Mouse (Mus musculus) cerebellum, postnatal 4 days (tissue): ENCODE measurements around the gene Slc12a8.

ENCODE experiments used
- DNase-seq, 2 experiments: peaks; one replicate each; pipeline ENCODE4 v3.0.0; 2022; ENCODE audit warnings: low spot score in 2 of 2, mixed read lengths in 1 of 2

Slc12a8 gene

DNA sequence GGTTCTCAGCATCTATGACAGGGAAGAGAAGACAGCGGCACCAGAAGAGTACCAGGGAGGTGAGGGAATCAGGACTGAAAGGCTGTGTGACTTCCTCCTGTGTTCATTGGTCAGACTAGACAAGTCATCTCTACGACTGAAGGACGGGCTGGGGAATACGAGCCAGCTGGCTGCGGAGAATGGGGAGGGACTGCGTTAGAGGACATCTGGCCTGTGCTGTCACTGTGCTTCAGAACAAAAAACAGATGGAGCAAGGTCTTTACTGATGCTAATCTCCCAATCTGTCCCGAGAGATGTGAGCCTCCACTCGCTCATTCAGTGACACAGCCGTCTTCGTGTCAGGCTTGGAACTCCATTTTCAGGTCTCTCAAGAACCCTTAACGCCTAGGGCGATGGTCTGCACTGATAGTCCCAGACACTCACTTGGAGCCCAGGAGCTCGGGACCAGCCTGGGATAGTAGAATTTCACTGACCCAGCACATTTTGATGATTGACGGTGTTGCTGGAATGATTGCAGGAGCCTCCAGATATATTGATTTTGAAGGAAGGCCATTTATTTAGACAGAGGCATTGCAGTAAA is 156.5 kb downstream of the Slc12a8 start:
- DNase-seq: peak in 1 of 2 experiments; percentile 51

DNA sequence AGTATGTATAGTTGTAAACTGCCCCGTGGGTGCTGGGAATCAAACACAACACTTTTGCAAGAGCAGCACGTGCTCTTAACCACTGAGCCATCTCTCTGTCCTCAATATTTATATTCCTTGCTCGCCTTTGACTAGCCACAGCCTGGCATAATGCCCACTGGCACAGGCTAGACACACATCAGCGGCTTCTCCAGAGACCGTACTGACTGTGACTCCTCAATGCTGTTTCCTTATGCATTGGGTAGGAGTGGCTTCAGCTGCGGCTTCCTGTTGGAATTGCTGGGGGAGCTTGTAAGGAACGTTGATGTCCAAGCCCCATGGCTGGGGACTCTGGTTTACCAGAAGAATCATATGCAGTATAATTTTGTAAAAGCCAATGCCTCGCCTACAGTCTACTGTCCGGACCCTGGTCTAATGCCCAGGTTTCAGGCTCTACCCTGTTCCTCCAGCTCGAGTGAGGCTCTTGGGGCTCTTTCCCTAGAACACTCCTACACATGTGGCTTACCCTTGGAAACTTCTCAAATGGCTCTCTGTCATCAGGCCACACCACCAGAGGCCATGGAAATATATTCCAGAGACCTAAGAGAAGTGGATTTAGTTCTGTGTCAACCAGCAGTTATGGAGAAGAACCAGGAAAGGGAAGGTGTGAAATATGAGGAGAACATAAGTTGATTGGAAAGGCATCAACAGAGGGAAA is 158.2 kb downstream of the Slc12a8 start:
- DNase-seq: no peak

DNA sequence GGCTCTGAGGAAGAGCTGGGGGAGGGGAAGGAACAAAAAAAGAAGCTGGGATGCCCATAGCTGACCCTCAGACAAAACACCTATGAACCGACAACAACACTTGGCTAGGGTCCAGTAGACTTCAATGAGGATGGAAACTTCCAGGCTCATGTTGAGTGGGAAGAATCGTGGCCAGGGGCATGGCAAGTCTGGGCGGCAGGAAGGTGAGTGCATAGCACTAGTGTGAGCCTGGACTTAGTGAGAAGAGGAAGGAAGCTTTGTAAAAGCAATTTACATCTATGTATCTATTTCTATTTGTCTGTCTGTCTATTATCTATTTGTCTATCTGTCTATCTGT is 158.7 kb downstream of the Slc12a8 start:
- no peak for DNase-seq

DNA sequence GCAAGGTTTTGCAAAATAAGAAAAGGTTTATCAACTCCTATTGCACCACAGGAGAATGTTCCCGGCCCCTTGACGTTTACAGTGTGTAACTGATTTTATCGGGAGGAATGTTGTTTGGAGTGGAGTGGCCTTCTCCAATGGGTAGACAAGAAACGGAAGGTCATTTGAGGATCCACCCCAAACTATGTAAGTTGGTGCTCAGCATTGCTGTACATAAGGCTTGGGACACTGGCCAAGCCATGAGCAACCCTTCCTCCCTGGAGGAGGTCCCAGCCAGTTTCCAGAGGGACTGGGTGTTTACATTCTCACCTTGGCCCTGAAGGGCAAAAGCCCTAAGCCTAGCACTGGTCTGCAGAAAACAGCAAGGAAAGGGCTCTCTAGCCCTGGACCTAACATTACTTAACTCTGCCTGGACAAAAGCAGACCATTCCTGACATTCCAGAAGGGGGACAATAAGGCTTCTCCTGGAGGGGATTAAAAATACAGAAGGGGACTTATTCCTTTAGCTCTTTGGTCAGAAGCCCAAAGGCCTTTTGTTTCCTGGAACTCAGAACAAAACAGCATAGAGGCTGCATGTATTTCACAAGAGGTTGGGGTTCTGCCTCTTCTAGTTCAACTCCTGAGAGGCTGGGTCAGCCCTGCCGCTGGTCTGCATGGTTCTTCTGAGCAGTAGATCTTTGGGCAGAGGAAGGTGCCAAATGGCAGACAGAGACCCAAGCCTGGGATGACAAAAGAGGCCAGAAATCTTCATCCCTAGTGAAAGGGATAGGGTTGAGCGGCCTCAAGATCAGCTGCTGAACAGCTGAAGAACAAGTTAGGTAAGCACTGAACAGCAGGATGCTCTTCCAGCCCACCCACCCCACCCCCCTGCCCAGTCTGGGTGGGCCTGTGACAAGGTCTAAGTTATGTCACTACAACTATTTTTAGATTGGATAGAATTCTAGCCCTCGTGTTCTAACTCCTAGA is 159.5 kb downstream of the Slc12a8 start:
- DNase-seq: no peak

DNA sequence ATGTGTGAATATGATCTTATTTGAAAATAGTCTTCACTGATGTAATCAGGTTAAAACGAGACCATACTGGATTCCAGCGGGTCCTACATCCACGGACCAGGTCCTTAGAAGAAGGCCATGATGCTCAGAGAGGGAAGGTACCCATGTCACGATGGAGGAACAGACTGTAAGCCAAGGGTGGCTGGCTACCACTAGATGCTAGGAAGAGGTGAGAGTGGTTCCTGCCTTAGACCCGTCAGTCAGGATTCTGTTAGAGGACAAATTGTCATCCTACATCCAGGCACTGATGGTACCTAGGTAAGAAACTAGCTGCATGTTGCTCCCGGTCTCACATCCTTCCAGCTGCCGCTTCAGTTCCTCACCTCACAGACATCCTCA is 160.2 kb downstream of the Slc12a8 start:
- no peak for DNase-seq

DNA sequence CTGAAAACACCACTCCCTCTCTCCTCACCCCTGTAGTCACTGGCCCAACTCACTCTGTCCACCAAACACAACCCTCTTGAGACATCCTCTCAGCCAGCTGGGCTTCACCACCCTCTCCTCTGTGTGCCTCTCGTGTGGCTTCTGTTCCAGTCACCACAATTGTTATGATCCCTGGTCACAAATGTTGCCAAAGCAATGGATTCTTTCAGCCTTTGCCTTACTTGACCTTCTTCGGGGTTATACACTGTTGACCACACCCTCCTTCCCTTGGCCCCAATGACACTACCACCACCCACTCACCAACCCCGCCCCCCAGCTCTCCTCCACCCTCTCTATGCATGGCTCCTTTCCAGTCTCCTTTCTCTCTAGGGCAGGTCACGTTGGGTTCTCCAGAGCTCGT is 160.8 kb downstream of the Slc12a8 start:
- no peak for DNase-seq

DNA sequence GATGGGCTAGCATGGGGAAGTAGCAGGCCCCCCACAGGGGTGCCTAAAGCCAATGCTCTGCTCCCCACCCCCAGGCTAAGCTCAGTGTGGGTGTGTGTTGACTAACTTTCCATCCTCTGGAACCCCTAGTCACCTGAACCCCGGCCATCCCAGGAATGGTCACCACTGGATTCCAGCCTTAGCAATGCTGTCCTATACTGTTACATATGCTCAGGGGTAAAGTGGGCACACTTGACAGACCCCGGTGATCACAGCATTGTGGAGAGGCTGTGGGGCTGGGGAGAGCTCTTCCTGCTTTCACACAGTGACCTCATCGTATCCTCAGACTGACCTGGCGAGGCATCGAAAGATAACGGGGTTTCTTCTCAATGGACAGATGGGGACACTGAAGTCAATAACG is 163.1 kb downstream of the Slc12a8 start:
- no peak for DNase-seq

DNA sequence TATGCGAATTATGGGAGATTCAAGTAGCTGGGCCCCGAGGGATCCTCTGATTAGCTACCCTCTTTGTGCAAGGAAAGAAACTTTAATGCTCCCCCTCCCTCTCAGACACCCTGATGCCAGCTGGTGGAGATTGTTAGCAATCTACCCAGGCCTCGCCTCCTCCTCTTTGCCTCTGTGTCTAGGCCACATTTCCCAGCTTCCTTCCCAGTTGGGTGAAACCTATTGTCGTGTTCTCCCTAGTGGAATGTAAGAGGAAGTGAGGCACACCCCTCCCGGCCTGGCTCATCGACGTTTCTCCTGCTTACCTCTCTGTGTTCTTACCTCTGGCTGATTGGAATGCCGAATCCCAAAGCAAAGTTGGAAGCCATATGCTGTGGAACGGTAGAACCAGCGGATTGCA is 163.7 kb downstream of the Slc12a8 start:
- DNase-seq: no peak

DNA sequence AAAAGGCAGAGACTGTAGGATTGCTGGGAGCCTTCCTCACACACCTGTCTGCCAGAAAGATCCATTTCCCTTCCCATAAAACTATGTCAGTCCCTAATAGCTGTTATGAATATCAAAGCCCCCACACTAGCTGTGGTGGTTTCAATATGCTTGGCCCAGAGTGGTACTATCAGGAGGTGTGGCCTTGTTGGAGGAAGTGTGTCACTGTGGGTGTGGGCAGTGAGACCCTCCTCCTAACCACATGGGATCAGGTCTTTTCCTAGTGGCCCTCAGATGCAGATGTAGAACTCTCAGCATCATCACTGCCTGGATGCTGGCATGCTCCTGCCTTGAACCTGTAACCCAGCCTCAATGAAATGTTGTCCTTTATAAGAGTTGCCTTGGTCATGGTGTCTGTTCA is 164.5 kb downstream of the Slc12a8 start:
- no peak for DNase-seq

DNA sequence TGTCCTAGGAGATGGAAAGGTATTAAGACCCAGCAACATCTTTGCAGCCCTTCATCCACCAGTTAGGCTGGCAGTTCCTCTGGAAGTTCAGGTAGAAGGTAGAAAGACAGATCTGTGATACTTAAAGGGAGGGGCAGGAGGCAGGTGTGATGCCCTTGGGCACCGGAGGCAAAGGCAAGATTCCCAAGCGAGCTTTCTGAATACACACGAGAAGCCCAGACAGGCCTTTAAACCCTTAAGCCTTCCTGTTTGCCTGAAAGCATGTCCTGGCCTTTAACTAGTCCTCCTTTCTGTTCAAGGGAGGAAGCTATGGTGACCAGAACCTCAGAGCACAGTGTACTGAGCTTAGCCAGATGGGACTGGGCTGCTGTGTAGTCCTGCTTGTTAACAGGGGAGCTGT is 165.5 kb downstream of the Slc12a8 start:
- DNase-seq: no peak

DNA sequence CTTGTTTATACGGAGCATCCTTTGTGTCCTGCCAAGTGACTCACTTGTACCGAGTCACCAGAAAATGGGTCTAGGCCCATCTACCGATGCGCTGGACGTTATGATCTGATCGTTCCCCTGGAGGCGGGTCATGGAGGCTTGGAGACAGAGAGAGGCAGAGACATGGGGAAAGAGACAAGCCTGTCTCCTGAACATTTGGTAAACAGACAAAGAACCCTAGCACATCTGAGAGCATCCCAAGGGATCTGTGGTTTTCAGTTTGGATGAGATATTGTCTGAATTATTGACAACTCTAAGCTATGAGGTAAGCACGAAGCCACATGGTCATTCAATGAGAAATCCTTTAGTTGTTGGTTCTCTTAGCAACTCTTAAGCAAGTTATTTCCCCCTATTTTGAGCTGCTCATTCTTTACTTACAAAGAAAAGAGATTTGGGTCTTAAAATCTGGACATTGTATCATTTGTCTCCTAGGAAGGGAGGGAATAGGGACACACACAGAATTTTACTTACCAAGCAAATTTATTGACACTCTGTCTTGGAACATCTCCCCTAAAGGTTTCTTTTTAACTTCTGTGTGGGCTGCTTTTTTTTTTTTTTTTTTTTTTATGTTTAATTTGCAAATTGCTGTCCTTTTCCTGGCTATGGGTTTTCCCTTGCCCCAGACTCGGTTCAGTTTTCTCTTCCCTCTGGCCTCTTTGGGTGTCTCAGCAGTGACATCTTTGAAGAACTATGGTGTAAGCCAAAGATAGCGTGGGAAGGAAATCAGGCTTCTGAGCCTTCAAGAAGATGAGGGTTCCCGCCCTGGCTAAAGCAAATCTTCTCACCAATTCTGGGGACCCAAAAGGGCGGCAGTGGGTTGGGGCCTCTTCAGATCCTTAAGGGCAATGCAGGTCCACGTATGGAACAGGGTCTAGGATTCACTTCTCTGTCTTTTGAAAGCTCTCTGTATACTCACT is 166.4 kb downstream of the Slc12a8 start:
- no peak for DNase-seq

DNA sequence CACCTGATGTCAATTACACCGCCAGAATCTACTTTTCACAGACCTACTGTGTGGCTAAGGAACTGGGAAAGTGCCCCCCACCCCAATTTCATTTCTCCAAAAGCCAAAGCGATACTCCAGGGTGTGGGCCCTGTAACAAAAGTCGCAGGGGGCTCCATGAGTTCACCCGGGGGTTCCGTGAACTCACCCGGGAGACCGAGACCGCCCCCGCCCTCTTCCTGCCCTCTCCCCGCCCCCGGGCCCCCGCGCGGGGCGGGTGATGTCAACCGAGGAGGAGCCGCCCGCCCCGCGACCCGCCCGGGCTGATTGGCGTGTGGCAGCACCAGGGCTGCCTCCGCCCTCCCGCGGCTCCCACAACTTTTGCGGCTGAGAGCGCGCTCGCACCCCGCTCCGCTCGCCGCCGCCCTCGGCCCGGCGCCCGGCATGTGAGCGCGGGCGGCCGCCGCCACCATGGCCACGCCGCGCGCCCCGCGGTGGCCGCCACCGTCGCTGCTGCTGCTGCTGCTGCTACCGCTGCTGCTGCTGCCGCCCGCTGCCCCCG is 167.1 kb downstream of the Slc12a8 start, which contains the start of gene Heg1:
Gene Heg1, plus strand, starts transcription at position 209 of the 541 bp plus-strand sequence.
- DNase-seq: peak; percentile 38 to 72

DNA sequence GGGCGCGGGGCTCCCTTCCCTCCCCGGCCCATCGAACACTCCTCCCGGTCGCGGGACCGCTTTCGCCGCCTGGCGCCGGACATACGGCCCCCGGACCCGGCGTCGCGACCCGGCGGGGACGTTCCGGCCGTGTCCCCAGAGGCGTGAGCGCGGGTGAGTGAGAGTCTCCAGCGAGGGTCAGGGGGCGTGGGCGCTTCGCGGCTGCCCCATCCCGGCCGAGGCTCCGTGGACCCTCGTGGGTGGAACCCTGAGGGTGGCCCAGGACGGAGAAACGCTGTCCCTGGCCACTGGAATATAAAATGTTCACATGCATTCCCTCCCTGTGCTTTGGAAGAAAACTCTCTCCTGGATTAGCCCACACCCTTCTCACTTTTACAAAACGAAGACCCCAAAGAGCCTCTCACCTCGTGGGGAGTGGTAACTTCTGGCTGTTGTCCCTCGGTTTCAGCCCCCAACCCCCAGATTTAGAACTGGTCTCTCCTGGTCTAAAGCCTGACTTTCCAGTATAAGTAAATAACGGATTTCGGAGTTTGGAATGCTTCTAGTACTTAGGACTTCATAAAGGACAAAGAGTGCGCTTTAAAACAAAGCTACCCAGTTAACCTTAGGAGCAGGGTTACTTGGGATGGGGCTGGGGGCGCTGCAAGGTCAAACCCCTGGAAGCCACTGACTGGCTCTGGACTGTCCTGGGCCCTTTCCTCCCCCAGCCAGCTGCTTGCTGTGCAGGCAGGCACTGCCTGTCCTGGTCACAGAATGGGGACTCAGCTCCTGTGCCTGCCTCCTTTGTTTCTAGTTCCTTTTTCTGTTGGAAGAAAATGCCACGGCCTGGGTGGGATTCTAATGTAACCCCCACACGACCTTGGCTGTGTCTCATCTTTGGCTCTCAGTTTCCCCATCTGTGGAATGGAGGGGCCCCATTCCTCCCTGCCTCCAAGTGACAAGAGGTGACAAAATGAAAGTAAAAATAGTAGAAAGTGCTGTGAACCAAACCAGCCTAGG is 167.9 kb downstream of the Slc12a8 start:
- DNase-seq: no peak

DNA sequence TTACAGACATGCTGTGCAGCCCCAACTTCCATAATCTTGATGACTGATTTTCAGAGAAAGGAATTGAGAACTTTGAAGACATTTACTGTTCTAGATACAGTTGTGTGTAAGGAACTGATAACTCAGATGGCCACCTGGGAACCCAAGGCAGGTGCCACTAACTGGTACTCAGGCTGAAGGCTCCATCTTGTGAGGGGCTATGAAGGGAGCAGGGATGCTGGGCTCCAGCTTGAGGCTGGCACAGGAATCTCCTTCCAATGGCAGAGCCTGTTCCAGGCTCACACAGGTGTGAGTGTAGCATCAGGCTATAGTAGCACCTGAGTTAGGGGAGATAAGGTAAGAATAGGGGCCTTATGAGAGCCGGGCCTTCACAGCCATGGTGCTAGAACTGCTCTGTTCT is 168.9 kb downstream of the Slc12a8 start:
- DNase-seq: no peak

DNA sequence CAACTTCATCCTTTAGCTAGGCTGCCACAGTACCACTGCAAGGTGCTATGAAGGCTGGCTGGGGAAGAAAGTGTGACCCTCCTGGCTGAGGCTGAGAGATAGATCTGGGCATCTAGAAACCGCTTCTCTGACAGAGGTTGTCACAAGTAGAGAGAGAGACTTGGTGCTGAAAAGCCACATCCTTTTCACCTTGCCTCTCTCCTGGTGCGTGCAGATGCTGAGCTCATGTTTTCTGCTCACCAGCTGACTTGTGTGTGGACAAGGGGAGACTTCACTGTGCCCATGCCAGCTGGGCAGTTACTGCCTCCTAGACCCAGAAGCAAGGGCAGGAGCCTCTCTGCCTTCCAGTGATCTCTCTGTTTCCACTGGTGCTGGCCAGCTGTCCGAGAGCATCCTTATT is 170.6 kb downstream of the Slc12a8 start:
- DNase-seq: no peak

DNA sequence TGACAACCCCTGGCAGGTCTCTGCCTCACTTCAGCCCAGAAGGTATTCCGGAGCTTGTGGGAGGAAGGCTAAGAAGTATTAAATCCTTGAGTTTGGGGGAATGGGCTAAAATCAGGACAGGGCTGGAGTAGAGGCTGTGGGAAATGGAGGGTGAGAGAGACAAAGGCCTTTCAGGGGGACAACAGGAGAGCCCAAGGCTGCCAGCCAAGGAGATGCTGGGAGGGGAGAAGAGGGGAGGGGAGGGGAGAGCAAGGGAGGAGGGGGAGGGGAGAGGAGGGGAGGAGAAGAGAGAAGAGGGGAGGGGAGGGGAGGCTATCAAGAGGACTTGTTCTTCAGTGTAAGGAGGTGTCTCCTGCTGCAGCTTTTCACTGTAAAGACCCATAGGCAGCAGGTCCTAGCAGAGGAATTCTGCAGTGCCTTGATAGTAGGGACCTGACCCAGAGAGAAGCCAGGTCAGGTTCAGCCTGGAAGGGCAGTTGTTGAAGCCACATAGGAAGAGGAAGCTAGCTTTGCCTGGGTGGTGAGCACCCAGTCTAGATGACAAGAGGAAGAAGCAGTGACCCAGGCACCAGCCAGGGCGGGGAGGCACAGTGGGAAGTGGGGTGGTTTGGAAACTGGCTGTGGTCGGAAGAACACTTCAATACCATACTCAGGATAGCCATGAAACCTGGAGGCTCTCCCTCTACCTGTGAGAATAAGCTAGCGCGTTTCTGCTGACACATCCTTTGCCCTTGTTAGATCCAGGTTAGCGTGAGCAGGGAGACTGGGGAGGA is 174.0 kb downstream of the Slc12a8 start:
- no peak for DNase-seq

DNA sequence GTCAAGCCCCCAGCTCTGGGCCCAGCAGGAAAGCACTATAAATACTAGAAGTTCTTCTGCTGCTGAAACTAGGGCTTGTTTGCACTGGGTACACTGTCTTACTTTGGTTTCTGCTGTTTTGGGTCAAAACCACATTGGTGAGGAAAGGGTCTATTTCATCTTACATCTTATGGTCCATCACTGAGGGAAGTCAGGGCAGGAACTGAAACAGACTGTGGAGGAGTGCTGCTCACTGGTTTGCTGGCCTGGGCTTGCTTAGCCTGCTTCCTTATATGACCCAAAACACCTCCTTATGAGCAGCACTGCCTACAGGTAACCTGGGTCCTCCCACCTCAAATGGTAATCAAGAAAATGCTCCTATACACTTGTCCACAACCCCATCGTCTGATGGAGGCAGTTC is 176.4 kb downstream of the Slc12a8 start:
- no peak for DNase-seq

DNA sequence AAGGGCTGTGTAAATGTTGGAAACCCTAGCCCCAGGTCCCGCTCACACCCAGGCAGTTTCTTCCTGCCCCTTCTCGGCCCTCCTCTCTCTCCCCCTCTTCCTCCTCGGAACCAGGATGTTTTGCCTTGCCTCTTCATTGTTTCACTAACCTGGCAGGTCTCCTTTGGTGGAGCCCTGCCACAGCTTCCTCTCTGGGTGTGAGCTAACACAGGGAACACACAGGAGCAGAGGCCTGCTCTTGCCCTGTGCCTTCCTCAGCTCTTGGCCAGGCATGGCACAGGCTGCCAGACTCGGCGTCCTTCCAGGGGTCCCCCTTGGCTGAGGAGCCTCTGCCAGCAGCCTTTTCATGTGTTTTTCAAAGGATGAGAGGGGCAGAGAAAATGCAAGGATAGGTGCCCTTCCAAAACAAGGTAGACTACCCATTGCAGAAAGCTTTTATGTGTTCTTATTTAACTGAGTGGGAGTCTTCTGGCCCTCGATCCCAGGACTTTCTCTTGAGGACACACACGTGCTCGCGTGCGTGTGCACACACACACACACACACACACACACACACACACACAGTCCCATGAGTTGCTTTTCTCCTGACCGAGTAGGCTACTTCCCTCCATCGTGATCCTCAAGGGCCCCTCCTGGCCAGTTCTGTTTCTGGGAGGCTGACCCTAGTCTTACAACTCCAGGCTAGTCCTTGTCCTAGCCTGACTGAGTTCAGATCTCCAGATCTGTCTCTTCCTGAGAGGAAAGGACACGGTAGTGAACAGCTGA is 179.9 kb downstream of the Slc12a8 start:
- peak in 1 of 2 experiments; percentile 74 for DNase-seq
